Mouse (Mus musculus) heart, adult 2 months (tissue): ENCODE results near the gene Adcy6.

Experiments
- CTCF ChIP-seq: fragments of 200-600 bp; IDR thresholded peaks from 2 replicates; pipeline ENCODE4 v1.8.1; 2022; ENCODE audit warnings: antibody characterized with exemption, mild to moderate bottlenecking, moderate library complexity
- EP300 ChIP-seq: fragments of 200-500 bp; IDR thresholded peaks from 2 replicates; pipeline ENCODE4 v1.6.1; 2011; ENCODE audit warnings: low read depth, low read length, control low read depth; ENCODE audit not compliant: insufficient read depth
- POLR2A ChIP-seq: fragments of 200-500 bp; IDR thresholded peaks from 2 replicates; pipeline ENCODE4 v1.6.1; 2011; ENCODE audit warnings: mild to moderate bottlenecking, low read depth, low read length, control low read depth; ENCODE audit not compliant: insufficient read depth

DNA sequence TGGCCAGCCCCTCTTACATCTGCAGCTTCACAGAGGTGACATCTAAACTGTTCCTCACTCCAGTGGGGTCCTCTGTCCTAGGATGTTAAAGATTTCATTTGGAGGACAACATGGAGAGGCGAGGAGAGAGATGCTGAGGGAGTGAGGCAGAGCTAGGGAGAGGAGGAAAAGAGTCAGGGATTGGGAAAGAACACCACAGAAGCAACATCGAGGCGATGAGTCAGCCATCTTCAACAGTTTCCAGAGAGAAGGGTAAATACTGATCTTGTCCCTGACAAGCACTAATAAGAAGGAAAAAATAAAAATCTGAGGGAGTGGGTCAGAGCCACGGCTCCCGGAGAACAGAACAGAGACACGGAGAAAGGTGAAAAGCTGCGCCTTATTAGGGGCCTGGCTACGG is 26.9 kb downstream of the Adcy6 start:
- TF ChIP-seq POLR2A, result no peak
- no peak for TF ChIP-seq CTCF
- TF ChIP-seq EP300, result no peak
